ENCODE assay signal across 30 mouse cellular contexts in the genomic region with DNA sequence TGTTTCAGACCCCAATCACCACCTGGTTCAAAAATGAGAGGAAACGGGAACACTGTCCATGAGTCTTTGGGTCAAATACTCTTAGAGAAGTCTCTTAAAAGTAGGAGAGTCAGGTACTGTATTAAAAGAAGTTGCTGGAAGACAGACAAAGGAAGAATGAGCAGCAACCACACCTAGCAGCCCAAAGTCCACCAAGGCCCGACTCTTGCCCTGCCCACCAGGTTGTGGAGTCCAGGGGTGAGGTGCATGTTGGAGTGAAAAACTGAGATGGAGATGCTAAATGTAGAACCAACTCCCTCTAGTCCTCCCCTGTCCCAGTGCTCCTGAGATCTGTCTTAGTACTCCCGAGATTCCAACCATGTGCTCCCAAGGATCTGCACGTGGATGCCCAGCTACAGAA. TPM values are rescaled to one million over a fixed set of nuclear protein-coding genes. Genes with fewer than 3 reads are reported as not detected.
DNase-seq lines count a peak whose midpoint lies in the region; ATAC-seq and TF ChIP-seq lines count a peak whose summit lies in the region.
"Had no signal": no experiment of that assay in that cellular context is flagged by ENCODE, and none has a peak within 500 bp of the region (broad histone marks: within the 10 kb centered on the region; RNA-seq: fewer than 3 reads in every experiment).

No protein-coding gene starts in this region.

- TF ChIP-seq CTCF in stomach, postnatal 0 days (IDR thresholded peaks at IDR 0.05; ENCODE audit: low read depth), result no peak

- DNase-seq in embryonic facial prominence, embryonic 10.5 days (ENCODE audit: low spot score), result no peak
- DNase-seq in stomach, postnatal 0 days (ENCODE audit: low spot score), result peak; percentile 38
- no peak for DNase-seq in left cerebral cortex, postnatal 25 days (ENCODE audit: low spot score in 2 of 2)
- DNase-seq: adrenal gland, adult 8-10 months; cerebellum, adult 8-10 months; cerebellum, postnatal 25 days; gastrocnemius, postnatal 14 days; kidney, adult 18-20 months; kidney, postnatal 10 days; lung, postnatal 14 days; retina, postnatal 1 day; right cerebral cortex, postnatal 14 days had no signal

- no peak for ATAC-seq in embryonic facial prominence, embryonic 13.5 days (ENCODE audit: insufficient number of reproducible peaks, insufficient read depth, low FRiP score, low TSS enrichment, low read depth)
- ATAC-seq in intestine, embryonic 15.5 days, result peak; percentile 72
- ATAC-seq in limb, embryonic 15.5 days (ENCODE audit: insufficient number of reproducible peaks, low FRiP score, low TSS enrichment, low read depth), result no peak
- ATAC-seq in stomach, postnatal 0 days (ENCODE audit: low FRiP score, low TSS enrichment), result no peak
- no peak for ATAC-seq in forebrain, embryonic 13.5 days
- ATAC-seq: activated CD4-positive, CD25-positive, alpha-beta regulatory T cell, adult 4 months; forebrain, embryonic 14.5 days; midbrain, embryonic 15.5 days had no signal

- H3K4me3 ChIP-seq in embryonic facial prominence, embryonic 13.5 days, result no peak overlapping the region
- H3K4me3 ChIP-seq in embryonic facial prominence, embryonic 10.5 days, result no peak overlapping the region
- H3K4me3 ChIP-seq in intestine, embryonic 15.5 days (replicated peaks), result no peak overlapping the region
- H3K4me3 ChIP-seq in limb, embryonic 15.5 days, result no peak overlapping the region
- no peak overlapping the region for H3K4me3 ChIP-seq in stomach, postnatal 0 days (ENCODE audit: low read depth, low read length)
- H3K4me3 ChIP-seq in forebrain, embryonic 13.5 days, result no peak overlapping the region
- H3K4me3 ChIP-seq: embryonic facial prominence, embryonic 12.5 days; heart, embryonic 10.5 days; heart, embryonic 15.5 days; hindbrain, embryonic 12.5 days; liver, embryonic 15.5 days; midbrain, embryonic 10.5 days; midbrain, embryonic 15.5 days; neural tube, embryonic 15.5 days had no signal

- no peaks in the 10 kb centered on the region for H3K27me3 ChIP-seq in embryonic facial prominence, embryonic 13.5 days
- H3K27me3 ChIP-seq in embryonic facial prominence, embryonic 10.5 days (replicated peaks; ENCODE audit: low read depth, poor library complexity, severe bottlenecking), result no peaks in the 10 kb centered on the region
- no peaks in the 10 kb centered on the region for H3K27me3 ChIP-seq in intestine, embryonic 15.5 days (replicated peaks)
- H3K27me3 ChIP-seq in limb, embryonic 15.5 days, result no peaks in the 10 kb centered on the region
- H3K27me3 ChIP-seq in stomach, postnatal 0 days (ENCODE audit: control insufficient read depth, insufficient read depth, low read length), result no peaks in the 10 kb centered on the region
- H3K27me3 ChIP-seq in forebrain, embryonic 13.5 days, result no peaks in the 10 kb centered on the region
- H3K27me3 ChIP-seq: CH12.LX; embryonic facial prominence, embryonic 12.5 days; heart, embryonic 15.5 days; hindbrain, embryonic 12.5 days; liver, embryonic 15.5 days; midbrain, embryonic 15.5 days; neural tube, embryonic 15.5 days had no signal

- no peak overlapping the region for H3K4me2 ChIP-seq in embryonic facial prominence, embryonic 13.5 days
- H3K4me2 ChIP-seq in intestine, embryonic 15.5 days (replicated peaks), result no peak overlapping the region
- no peak overlapping the region for H3K4me2 ChIP-seq in limb, embryonic 15.5 days
- H3K4me2 ChIP-seq in stomach, postnatal 0 days (replicated peaks; ENCODE audit: low read depth), result no peak overlapping the region
- H3K4me2 ChIP-seq in forebrain, embryonic 13.5 days, result no peak overlapping the region
- H3K4me2 ChIP-seq: embryonic facial prominence, embryonic 12.5 days; heart, embryonic 15.5 days; hindbrain, embryonic 12.5 days; liver, embryonic 15.5 days; lung, embryonic 14.5 days; midbrain, embryonic 15.5 days; neural tube, embryonic 15.5 days had no signal

- no peaks in the 10 kb centered on the region; the same call in 1 of the 2 replicates for H3K9me3 ChIP-seq in embryonic facial prominence, embryonic 13.5 days
- 0 out of 2 replicates have a peak, but pooled peaks cover 7% of the 10 kb centered on the region for H3K9me3 ChIP-seq in embryonic facial prominence, embryonic 10.5 days
- no peaks in the 10 kb centered on the region for H3K9me3 ChIP-seq in intestine, embryonic 15.5 days
- no peaks in the 10 kb centered on the region for H3K9me3 ChIP-seq in limb, embryonic 15.5 days
- no peaks in the 10 kb centered on the region for H3K9me3 ChIP-seq in stomach, postnatal 0 days (ENCODE audit: control insufficient read depth, low read length)
- no peaks in the 10 kb centered on the region; the same call in 1 of the 2 replicates for H3K9me3 ChIP-seq in forebrain, embryonic 13.5 days (replicated peaks)
- H3K9me3 ChIP-seq: embryonic facial prominence, embryonic 12.5 days; heart, embryonic 10.5 days; heart, embryonic 15.5 days; hindbrain, embryonic 12.5 days; liver, embryonic 15.5 days; midbrain, embryonic 15.5 days; neural tube, embryonic 15.5 days had no signal

- H3K27ac ChIP-seq in embryonic facial prominence, embryonic 13.5 days, result peak overlapping the region; percentile 58; the same call in 1 of the 2 replicates
- H3K27ac ChIP-seq in embryonic facial prominence, embryonic 10.5 days (replicated peaks), result no peak overlapping the region
- H3K27ac ChIP-seq in intestine, embryonic 15.5 days, result 0 out of 2 replicates have a peak overlapping the region, but pooled peaks have one; percentile 42
- peak overlapping the region; percentile 83 for H3K27ac ChIP-seq in limb, embryonic 15.5 days
- peak overlapping the region; percentile 84; the same call in 1 of the 2 replicates for H3K27ac ChIP-seq in stomach, postnatal 0 days (replicated peaks)
- H3K27ac ChIP-seq in forebrain, embryonic 13.5 days, result no peak overlapping the region
- H3K27ac ChIP-seq: heart, embryonic 10.5 days; heart, embryonic 15.5 days; hindbrain, embryonic 12.5 days; liver, embryonic 15.5 days; midbrain, embryonic 10.5 days; midbrain, embryonic 15.5 days; neural tube, embryonic 15.5 days had no signal

- H3K4me1 ChIP-seq in embryonic facial prominence, embryonic 13.5 days, result peaks cover 14% of the 10 kb centered on the region
- H3K4me1 ChIP-seq in embryonic facial prominence, embryonic 10.5 days, result peaks cover 10% of the 10 kb centered on the region
- 0 out of 2 replicates have a peak, but pooled peaks cover 6% of the 10 kb centered on the region for H3K4me1 ChIP-seq in intestine, embryonic 15.5 days (replicated peaks)
- peaks cover 15% of the 10 kb centered on the region for H3K4me1 ChIP-seq in limb, embryonic 15.5 days
- H3K4me1 ChIP-seq in stomach, postnatal 0 days (replicated peaks; ENCODE audit: control insufficient read depth, insufficient read depth), result peaks cover 3% of the 10 kb centered on the region; the same call in 1 of the 2 replicates
- no peaks in the 10 kb centered on the region for H3K4me1 ChIP-seq in forebrain, embryonic 13.5 days
- H3K4me1 ChIP-seq: hindbrain, embryonic 12.5 days; liver, embryonic 15.5 days; midbrain, embryonic 10.5 days; midbrain, embryonic 15.5 days; neural tube, embryonic 15.5 days had no signal

- WGBS in embryonic facial prominence, embryonic 13.5 days, result 72% methylated on average over 4 of the region's 4 CpGs
- WGBS in embryonic facial prominence, embryonic 10.5 days, result 89% methylated on average over 4 of the region's 4 CpGs
- 75% methylated on average over 4 of the region's 4 CpGs for WGBS in intestine, embryonic 15.5 days
- 79% methylated on average over 4 of the region's 4 CpGs for WGBS in limb, embryonic 15.5 days
- 70% methylated on average over 4 of the region's 4 CpGs for WGBS in stomach, postnatal 0 days
- WGBS in forebrain, embryonic 13.5 days, result 82% methylated on average over 4 of the region's 4 CpGs

- H3K36me3 ChIP-seq in embryonic facial prominence, embryonic 13.5 days, result no peaks in the 10 kb centered on the region
- no peaks in the 10 kb centered on the region for H3K36me3 ChIP-seq in embryonic facial prominence, embryonic 10.5 days (replicated peaks)
- no peaks in the 10 kb centered on the region for H3K36me3 ChIP-seq in intestine, embryonic 15.5 days
- no peaks in the 10 kb centered on the region for H3K36me3 ChIP-seq in limb, embryonic 15.5 days
- no peaks in the 10 kb centered on the region for H3K36me3 ChIP-seq in stomach, postnatal 0 days (ENCODE audit: control insufficient read depth, insufficient read depth, low read length)
- H3K36me3 ChIP-seq in forebrain, embryonic 13.5 days (ENCODE audit: poor library complexity, severe bottlenecking), result no peaks in the 10 kb centered on the region
- H3K36me3 ChIP-seq: embryonic facial prominence, embryonic 12.5 days; heart, embryonic 10.5 days; heart, embryonic 15.5 days; hindbrain, embryonic 12.5 days; liver, embryonic 15.5 days; midbrain, embryonic 10.5 days; midbrain, embryonic 15.5 days; neural tube, embryonic 15.5 days had no signal

- no peak overlapping the region for H3K9ac ChIP-seq in embryonic facial prominence, embryonic 13.5 days
- H3K9ac ChIP-seq in intestine, embryonic 15.5 days, result no peak overlapping the region
- H3K9ac ChIP-seq in limb, embryonic 15.5 days, result no peak overlapping the region
- no peak overlapping the region for H3K9ac ChIP-seq in stomach, postnatal 0 days (ENCODE audit: low read length)
- H3K9ac ChIP-seq in forebrain, embryonic 13.5 days, result no peak overlapping the region
- H3K9ac ChIP-seq: embryonic facial prominence, embryonic 12.5 days; heart, embryonic 15.5 days; hindbrain, embryonic 12.5 days; liver, embryonic 15.5 days; lung, embryonic 14.5 days; midbrain, embryonic 15.5 days; neural tube, embryonic 15.5 days had no signal

- no peak for TF ChIP-seq EP300 in stomach, postnatal 0 days (optimal IDR thresholded peaks at IDR 0.05)

- intact Hi-C loops in left cerebral cortex, postnatal 25 days (cut with DNase I), result no loop called here

RNA-seq across cellular contexts. Expression of gene Lgals7, which starts 13.0 kb away (rescaled TPM):
- polyA plus RNA-seq in embryonic facial prominence, embryonic 13.5 days (2015; fragmentation: Nextera tagmentation; extraction: Ambion mirVana), result 25.5 and 29.4 TPM in 2 replicates
- polyA plus RNA-seq in embryonic facial prominence, embryonic 10.5 days (2016; fragmentation: Nextera tagmentation; extraction: Ambion mirVana), result 0.63 and 1.9 TPM in 2 replicates
- polyA plus RNA-seq in intestine, embryonic 15.5 days (2015; fragmentation: Nextera tagmentation; extraction: Ambion mirVana), result 0.98 and 1.4 TPM in 2 replicates
- polyA plus RNA-seq in limb, embryonic 15.5 days (2015; fragmentation: Nextera tagmentation; extraction: Ambion mirVana), result 171 and 257 TPM in 2 replicates
- polyA plus RNA-seq in stomach, postnatal 0 days (2015; fragmentation: Nextera tagmentation; extraction: Ambion mirVana), result 296 and 301 TPM in 2 replicates
- total RNA-seq in left cerebral cortex, postnatal 25 days (2021), result under 1 TPM in 1 of 2 experiments, not detected in 1; 0.50 TPM
- polyA plus RNA-seq in forebrain, embryonic 13.5 days (2015; fragmentation: Nextera tagmentation; extraction: Ambion mirVana), result 2.0 and 2.4 TPM in 2 replicates
- total RNA-seq: CH12.LX; gastrocnemius, postnatal 14 days; granulocyte monocyte progenitor cell, adult 5-6 weeks; liver, adult 2 months had no signal
- polyA plus RNA-seq: liver, adult 2 months had no signal

RNA-seq across cellular contexts. Expression of gene Lgals4, which starts 17.0 kb away (rescaled TPM):
- polyA plus RNA-seq in embryonic facial prominence, embryonic 13.5 days (2015; fragmentation: Nextera tagmentation; extraction: Ambion mirVana), result 8.7 and 15.3 TPM in 2 replicates
- 4.4 and 4.9 TPM in 2 replicates for polyA plus RNA-seq in embryonic facial prominence, embryonic 10.5 days (2016; fragmentation: Nextera tagmentation; extraction: Ambion mirVana)
- 1,462 and 1,582 TPM in 2 replicates for polyA plus RNA-seq in intestine, embryonic 15.5 days (2015; fragmentation: Nextera tagmentation; extraction: Ambion mirVana)
- polyA plus RNA-seq in limb, embryonic 15.5 days (2015; fragmentation: Nextera tagmentation; extraction: Ambion mirVana), result 11.6 and 13.8 TPM in 2 replicates
- 469 and 489 TPM in 2 replicates for polyA plus RNA-seq in stomach, postnatal 0 days (2015; fragmentation: Nextera tagmentation; extraction: Ambion mirVana)
- 1 to 10 TPM; 2.2 to 2.7 TPM for total RNA-seq in left cerebral cortex, postnatal 25 days (2021)
- polyA plus RNA-seq in forebrain, embryonic 13.5 days (2015; fragmentation: Nextera tagmentation; extraction: Ambion mirVana), result 2.5 and 3.3 TPM in 2 replicates

RNA-seq across cellular contexts. Expression of gene Ech1, which starts 25.6 kb away (rescaled TPM):
- polyA plus RNA-seq in embryonic facial prominence, embryonic 13.5 days (2015; fragmentation: Nextera tagmentation; extraction: Ambion mirVana), result 153 TPM in 2 replicates
- 75.8 and 81.7 TPM in 2 replicates for polyA plus RNA-seq in embryonic facial prominence, embryonic 10.5 days (2016; fragmentation: Nextera tagmentation; extraction: Ambion mirVana)
- polyA plus RNA-seq in intestine, embryonic 15.5 days (2015; fragmentation: Nextera tagmentation; extraction: Ambion mirVana), result 234 and 260 TPM in 2 replicates
- 217 and 232 TPM in 2 replicates for polyA plus RNA-seq in limb, embryonic 15.5 days (2015; fragmentation: Nextera tagmentation; extraction: Ambion mirVana)
- 426 and 435 TPM in 2 replicates for polyA plus RNA-seq in stomach, postnatal 0 days (2015; fragmentation: Nextera tagmentation; extraction: Ambion mirVana)
- total RNA-seq in left cerebral cortex, postnatal 25 days (2021), result 10 to 100 TPM; 41.5 to 46.6 TPM
- polyA plus RNA-seq in forebrain, embryonic 13.5 days (2015; fragmentation: Nextera tagmentation; extraction: Ambion mirVana), result 69.1 and 75.6 TPM in 2 replicates

RNA-seq across cellular contexts. Expression of gene Capn12, which starts 30.6 kb away (rescaled TPM):
- 0.69 and 1.2 TPM in 2 replicates for polyA plus RNA-seq in embryonic facial prominence, embryonic 13.5 days (2015; fragmentation: Nextera tagmentation; extraction: Ambion mirVana)
- polyA plus RNA-seq in embryonic facial prominence, embryonic 10.5 days (2016; fragmentation: Nextera tagmentation; extraction: Ambion mirVana), result 0.44 and 0.55 TPM in 2 replicates
- 0.30 TPM in 2 replicates for polyA plus RNA-seq in intestine, embryonic 15.5 days (2015; fragmentation: Nextera tagmentation; extraction: Ambion mirVana)
- polyA plus RNA-seq in limb, embryonic 15.5 days (2015; fragmentation: Nextera tagmentation; extraction: Ambion mirVana), result 0.97 and 1.3 TPM in 2 replicates
- polyA plus RNA-seq in stomach, postnatal 0 days (2015; fragmentation: Nextera tagmentation; extraction: Ambion mirVana), result 1.9 and 2.3 TPM in 2 replicates
- total RNA-seq in left cerebral cortex, postnatal 25 days (2021), result under 1 TPM; 0.32 to 0.66 TPM
- 0.21 and 0.30 TPM in 2 replicates for polyA plus RNA-seq in forebrain, embryonic 13.5 days (2015; fragmentation: Nextera tagmentation; extraction: Ambion mirVana)
- total RNA-seq: granulocyte monocyte progenitor cell, adult 5-6 weeks; liver, adult 2 months had no signal

RNA-seq across cellular contexts. Expression of gene Hnrnpl, which starts 42.3 kb away (rescaled TPM):
- 301 and 303 TPM in 2 replicates for polyA plus RNA-seq in embryonic facial prominence, embryonic 13.5 days (2015; fragmentation: Nextera tagmentation; extraction: Ambion mirVana)
- polyA plus RNA-seq in embryonic facial prominence, embryonic 10.5 days (2016; fragmentation: Nextera tagmentation; extraction: Ambion mirVana), result 325 and 346 TPM in 2 replicates
- 210 and 237 TPM in 2 replicates for polyA plus RNA-seq in intestine, embryonic 15.5 days (2015; fragmentation: Nextera tagmentation; extraction: Ambion mirVana)
- 201 and 221 TPM in 2 replicates for polyA plus RNA-seq in limb, embryonic 15.5 days (2015; fragmentation: Nextera tagmentation; extraction: Ambion mirVana)
- 153 and 156 TPM in 2 replicates for polyA plus RNA-seq in stomach, postnatal 0 days (2015; fragmentation: Nextera tagmentation; extraction: Ambion mirVana)
- total RNA-seq in left cerebral cortex, postnatal 25 days (2021), result 100 to 1,000 TPM; 375 to 411 TPM
- polyA plus RNA-seq in forebrain, embryonic 13.5 days (2015; fragmentation: Nextera tagmentation; extraction: Ambion mirVana), result 264 and 282 TPM in 2 replicates

Comparison
In these comparisons a context has a peak if more than half of its experiments do, and no peak if none do; other contexts are left out.
1. H3K27ac ChIP-seq: peak in embryonic facial prominence, embryonic 13.5 days (single experiment), intestine, embryonic 15.5 days (single experiment), limb, embryonic 15.5 days (single experiment) and stomach, postnatal 0 days (single experiment); none in embryonic facial prominence, embryonic 10.5 days (single experiment) and forebrain, embryonic 13.5 days (single experiment).
2. RNA of gene Lgals4, which starts 17.0 kb away (polyA plus RNA-seq): 1,462 to 1,582 TPM in intestine, embryonic 15.5 days and 469 to 489 TPM in stomach, postnatal 0 days; 11.6 to 13.8 TPM in limb, embryonic 15.5 days, 8.7 to 15.3 TPM in embryonic facial prominence, embryonic 13.5 days, 4.4 to 4.9 TPM in embryonic facial prominence, embryonic 10.5 days and 2.5 to 3.3 TPM in forebrain, embryonic 13.5 days; every median in the first group is over 10 times any median in the second.